Mouse (Mus musculus) cerebellum, adult 8-10 months (tissue): ENCODE data around the gene Adamts9.

Experiments used
- DNase-seq: peaks from one replicate; pipeline ENCODE4 v3.0.0; 2022

Adamts9 gene

GRCm38 (mm10) chr6:92921843-92922242 is 21.4 kb downstream of the Adamts9 start:
- DNase-seq: no peak

GRCm38 (mm10) chr6:92920938-92921689 is 22.2 kb downstream of the Adamts9 start:
- DNase-seq: no peak

GRCm38 (mm10) chr6:92910611-92911010 is 32.7 kb downstream of the Adamts9 start:
- DNase-seq: no peak

GRCm38 (mm10) chr6:92909361-92909760 is 33.9 kb downstream of the Adamts9 start:
- DNase-seq: no peak

GRCm38 (mm10) chr6:92905922-92906321 is 37.4 kb downstream of the Adamts9 start:
- DNase-seq: no peak

- DNase-seq: no peak
Measured at GRCm38 (mm10) chr6:92904491-92904890, 38.8 kb downstream of the Adamts9 start.

- no peak for DNase-seq
Measured at GRCm38 (mm10) chr6:92904037-92904436, 39.3 kb downstream of the Adamts9 start.

- DNase-seq: no peak
Measured at GRCm38 (mm10) chr6:92891535-92891934, 51.8 kb downstream of the Adamts9 start.

- no peak for DNase-seq
Measured at GRCm38 (mm10) chr6:92883131-92883900, 60.0 kb downstream of the Adamts9 start.

- no peak for DNase-seq
Measured at GRCm38 (mm10) chr6:92882446-92882845, 60.8 kb downstream of the Adamts9 start.

- no peak for DNase-seq
Measured at GRCm38 (mm10) chr6:92879700-92880265, 63.5 kb downstream of the Adamts9 start.

- no peak for DNase-seq
Measured at GRCm38 (mm10) chr6:92878771-92879170, 64.5 kb downstream of the Adamts9 start.

GRCm38 (mm10) chr6:92877236-92877635 is 66.1 kb downstream of the Adamts9 start:
- DNase-seq: no peak

- no peak for DNase-seq
Measured at GRCm38 (mm10) chr6:92876121-92876520, 67.2 kb downstream of the Adamts9 start.

- no peak for DNase-seq
Measured at GRCm38 (mm10) chr6:92875340-92875739, 68.0 kb downstream of the Adamts9 start.

- DNase-seq: no peak
Measured at GRCm38 (mm10) chr6:92874854-92875253, 68.4 kb downstream of the Adamts9 start.

- DNase-seq: no peak
Measured at GRCm38 (mm10) chr6:92872766-92873165, 70.5 kb downstream of the Adamts9 start.

- no peak for DNase-seq
Measured at GRCm38 (mm10) chr6:92871813-92872212, 71.5 kb downstream of the Adamts9 start.

- no peak for DNase-seq
Measured at GRCm38 (mm10) chr6:92869582-92870219, 73.6 kb downstream of the Adamts9 start.

GRCm38 (mm10) chr6:92869089-92869581 is 74.2 kb downstream of the Adamts9 start, which contains the start of gene Gm15737:
TSS of gene Gm15737 (plus strand) at chr6:92869357.
- DNase-seq: no peak

- DNase-seq: no peak
Measured at GRCm38 (mm10) chr6:92862599-92862998, 80.7 kb downstream of the Adamts9 start.

GRCm38 (mm10) chr6:92860285-92860912 is 82.9 kb downstream of the Adamts9 start:
- no peak for DNase-seq
